Mouse (Mus musculus) hematopoietic stem cell, adult 5-6 weeks (primary cell): Measurements from ENCODE around the gene Ccdc65. TPM values are rescaled to one million over a fixed set of nuclear protein-coding genes. Genes with fewer than 3 reads are reported as not detected.
A peak's percentile ranks its signal among the peaks of the same experiment; 100 is the strongest.

Experiments used
- ATAC-seq, 2 experiments: fragments of 125-278 bp in 1 of 2; replicated peaks in 1 of 2; 2 replicates each; pipeline ENCODE4 v1.8.0; 2016 to 2017; ENCODE audit warnings: inconsistent platforms in 2 of 2, mild to moderate bottlenecking in 2 of 2, moderate number of reproducible peaks in 2 of 2, low read depth in 1 of 2, moderate TSS enrichment in 1 of 2; ENCODE audit not compliant: low FRiP score in 2 of 2, poor library complexity in 2 of 2, severe bottlenecking in 2 of 2, insufficient read depth in 1 of 2, low TSS enrichment in 1 of 2
- total RNA-seq: library from RNA; stranded (forward); fragments of 172-1452, 232-1000 nt; gene quantifications from 2 replicates; pipeline ENCODE4 v1.2.3, GENCODE M21; 2017

The Ccdc65 gene
- total RNA-seq, 1 experiment from 2014 or later: not detected

DNA sequence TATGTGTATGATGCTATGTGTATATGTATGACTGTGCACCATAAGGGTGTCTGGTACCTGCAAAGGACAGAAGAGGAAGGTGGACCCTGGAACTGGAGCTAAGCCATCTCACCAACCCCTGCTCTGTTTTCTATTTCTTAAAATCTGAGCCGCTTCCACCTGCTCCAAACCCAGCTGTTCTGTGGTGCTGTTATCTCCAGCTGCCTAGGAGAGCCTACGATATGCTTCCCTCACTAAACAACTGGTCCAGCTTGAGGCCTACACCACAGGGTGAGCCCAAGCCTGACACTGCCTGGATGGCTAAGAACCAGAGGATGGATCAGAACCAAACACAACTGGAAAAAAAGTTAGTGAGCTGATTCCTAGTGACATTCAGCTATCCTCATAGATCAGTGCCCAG, 46.1 kb downstream of the Ccdc65 start:
- no peak for ATAC-seq

DNA sequence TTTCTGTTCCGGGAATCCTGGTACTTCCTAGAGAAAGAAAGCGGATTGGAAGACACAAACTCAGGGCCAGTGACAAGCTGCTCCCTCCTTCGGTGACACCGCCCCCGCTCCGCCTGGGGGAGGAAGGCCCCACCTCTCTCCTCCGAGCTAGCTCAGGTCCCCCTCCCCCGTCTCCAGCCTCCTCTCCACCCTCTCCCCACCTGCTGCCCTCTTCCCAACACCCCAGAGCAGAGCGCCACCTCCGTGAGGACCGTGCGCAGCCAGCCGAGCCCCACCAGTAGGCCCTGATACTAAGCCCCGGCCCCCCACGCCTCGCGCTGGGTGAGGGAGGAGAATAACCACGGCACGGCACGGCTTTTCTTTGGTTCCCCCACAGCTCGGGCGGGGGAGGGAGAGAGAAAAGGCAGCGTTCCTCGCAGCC, 54.2 kb downstream of the Ccdc65 start:
- ATAC-seq: peak; percentile 34 to 46; a peak in 3 of 4 replicates

DNA sequence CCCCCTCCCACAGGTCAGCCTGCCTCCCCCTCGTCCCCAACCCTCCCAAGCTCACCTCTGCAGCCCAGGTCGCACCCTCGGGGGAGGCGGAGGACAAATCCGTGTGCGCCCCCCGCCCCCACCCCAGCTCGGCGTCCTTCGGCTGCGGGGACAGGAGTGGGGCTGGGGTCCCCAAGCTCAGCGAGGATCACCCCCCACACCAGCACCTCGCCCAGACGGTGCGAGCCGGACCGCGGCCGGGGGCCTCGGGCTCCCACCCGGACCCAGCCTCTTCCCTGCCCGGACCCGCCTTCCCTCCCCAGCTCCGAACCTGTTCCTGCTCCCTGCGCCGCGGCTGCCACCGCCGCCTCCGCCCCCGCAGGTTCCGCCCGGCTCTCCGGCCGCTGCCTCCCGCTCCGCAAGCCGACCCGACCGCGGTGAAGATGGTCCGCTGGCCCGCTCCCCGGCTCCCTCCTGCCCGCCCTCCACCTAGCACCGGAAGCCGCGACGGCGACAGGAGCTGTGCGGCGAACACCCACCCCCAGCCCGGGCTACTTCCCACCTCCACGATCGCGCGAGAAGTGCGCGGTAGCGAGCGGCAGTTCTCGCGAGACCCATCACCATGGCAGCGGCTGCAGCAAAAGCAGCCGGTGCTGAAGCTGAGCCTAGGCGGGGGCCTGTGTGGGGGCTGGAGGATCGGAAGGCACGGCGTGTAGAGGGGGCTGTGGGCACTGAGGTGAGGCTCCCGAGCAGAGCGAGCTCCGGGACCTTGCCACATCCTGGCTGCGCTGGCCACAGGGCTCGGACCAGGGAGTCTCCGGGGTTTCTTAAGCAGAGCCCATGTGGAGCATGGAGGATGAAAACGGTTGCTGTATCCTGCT, 54.9 kb downstream of the Ccdc65 start, which contains the start of gene Arf3:
TSS of gene Arf3 (minus strand) at position 545 of the 860 bp plus-strand sequence.
- ATAC-seq: peak; percentile 93 to 96

DNA sequence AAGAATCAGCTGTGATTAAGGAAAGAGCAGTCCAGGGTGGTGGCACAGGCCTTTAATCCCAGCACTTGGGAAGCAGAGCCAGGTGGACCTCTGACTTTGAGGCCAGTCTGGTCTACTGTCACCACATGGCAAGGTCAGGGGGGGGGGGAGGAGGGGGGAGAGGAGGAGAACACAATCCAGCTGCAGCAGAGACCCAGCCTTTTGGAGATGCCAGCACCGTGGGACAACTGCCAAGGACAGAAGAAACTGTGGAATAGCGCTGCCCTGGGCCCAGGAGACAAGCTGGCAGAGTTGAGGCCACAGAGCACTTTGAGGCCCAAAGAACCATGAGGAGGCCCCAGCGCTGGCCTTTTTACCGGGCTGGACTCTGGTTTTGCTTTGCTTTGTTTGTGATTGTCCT, 57.9 kb downstream of the Ccdc65 start:
- no peak for ATAC-seq

DNA sequence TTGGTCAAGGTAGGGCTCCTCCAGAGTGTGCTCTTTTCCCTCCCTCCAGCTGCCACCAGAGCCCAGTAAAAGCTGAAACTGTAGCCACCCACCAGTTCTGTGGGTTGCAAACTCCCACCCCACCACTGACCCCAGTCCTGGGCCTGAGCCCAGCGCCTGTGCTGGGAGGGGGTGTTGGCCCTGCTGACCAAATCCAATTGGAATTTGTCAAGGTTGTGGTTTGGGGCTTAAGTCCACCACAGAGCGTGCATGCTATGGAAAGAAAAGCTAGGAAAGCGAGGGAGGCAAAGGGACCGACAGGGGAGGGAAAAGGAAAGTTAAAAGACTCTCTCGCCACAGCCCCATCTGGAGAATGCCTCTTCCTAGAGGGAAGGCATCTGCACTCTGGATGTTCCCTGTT, 60.3 kb downstream of the Ccdc65 start:
- no peak for ATAC-seq

DNA sequence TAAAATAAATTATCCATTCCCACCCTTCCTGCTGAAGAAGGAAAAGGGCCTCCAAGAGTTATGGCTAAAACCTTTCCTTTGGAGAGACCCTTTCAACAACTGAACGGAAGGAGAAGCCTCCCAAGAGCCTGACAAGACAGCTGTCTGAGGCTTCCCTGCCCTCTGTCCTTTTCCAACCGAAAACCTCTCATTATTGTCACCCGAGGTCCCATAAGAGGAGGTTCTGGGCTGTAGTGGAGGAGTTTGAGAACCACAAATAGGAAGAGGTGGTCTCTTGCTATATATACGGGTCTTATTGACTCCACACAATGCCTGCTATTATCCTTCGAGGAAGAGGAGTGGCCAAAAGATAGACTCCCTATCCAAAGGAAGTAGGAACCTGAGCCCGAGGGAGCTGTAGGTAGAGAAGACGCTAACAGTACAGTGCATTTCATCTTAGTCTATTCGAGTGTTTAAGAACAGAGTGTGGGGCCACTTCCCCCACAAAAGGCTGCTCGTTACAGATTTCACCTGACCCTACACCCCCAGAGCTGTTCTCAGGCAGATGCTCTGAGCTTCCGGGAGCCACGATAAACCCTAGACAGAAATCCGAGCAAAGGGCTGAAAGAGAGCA, 63.9 kb downstream of the Ccdc65 start:
- no peak for ATAC-seq

DNA sequence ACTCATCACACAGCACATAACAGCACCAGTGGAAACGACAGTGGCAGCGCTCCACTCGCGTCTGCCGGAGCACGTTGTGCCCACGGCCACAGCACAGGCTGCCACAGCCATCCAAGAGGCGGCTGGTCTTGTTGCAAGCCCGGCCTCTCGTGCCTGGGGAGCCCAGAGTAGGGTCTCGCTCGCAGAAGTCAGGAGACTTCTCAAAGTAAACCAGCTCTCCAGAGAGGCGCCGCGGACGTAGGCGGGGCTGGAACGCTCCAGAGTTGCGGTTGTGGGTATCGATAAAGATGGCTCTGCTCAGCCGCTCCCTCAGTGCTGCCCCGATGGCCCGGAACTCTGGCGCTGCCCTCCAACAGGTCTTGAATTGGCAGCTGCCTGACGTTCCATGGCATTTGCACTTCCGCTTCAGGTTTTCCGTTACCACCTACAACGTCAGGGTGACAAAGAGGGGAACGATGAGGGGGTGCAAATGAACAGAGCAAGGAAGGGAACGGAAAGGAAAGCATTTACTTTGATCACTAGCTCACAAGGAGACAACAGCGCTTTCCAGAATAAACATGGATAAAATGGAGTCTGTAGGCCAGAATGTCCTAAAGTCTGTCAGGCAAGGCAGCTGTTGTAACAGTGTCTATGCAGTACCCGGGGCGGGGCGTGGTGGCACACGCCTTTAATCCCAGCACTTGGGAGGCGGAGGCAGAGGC, 64.7 kb downstream of the Ccdc65 start:
- ATAC-seq: peak; percentile 70 to 83

Other genes starting within 250 kb of the Ccdc65 start
- not detected in 2 replicates for gene OR5BS1P, start 238.3 kb upstream of the Ccdc65 start, total RNA-seq
- not detected in 2 replicates for gene Lalba, start 225.5 kb upstream of the Ccdc65 start, total RNA-seq
- not detected in 2 replicates for gene Olfr279, start 215.8 kb upstream of the Ccdc65 start, total RNA-seq
- gene Kansl2, start 173.9 kb upstream of the Ccdc65 start, total RNA-seq: 55.2 and 57.8 TPM in 2 replicates
- 109 and 125 TPM in 2 replicates for gene Ccnt1, start 137.3 kb upstream of the Ccdc65 start, total RNA-seq
- not detected in 2 replicates for gene 4930415O20Rik, start 137.2 kb upstream of the Ccdc65 start, total RNA-seq
- 14.1 and 17.3 TPM in 2 replicates for gene Adcy6, start 98.1 kb upstream of the Ccdc65 start, total RNA-seq
- not detected in 2 replicates for gene Cacnb3, start 77.4 kb upstream of the Ccdc65 start, total RNA-seq
- 93.8 and 108 TPM in 2 replicates for gene Ddx23, start 45.3 kb upstream of the Ccdc65 start, total RNA-seq
- 0.79 and 1.1 TPM in 2 replicates for gene Rnd1, start 30.7 kb upstream of the Ccdc65 start, total RNA-seq
- 5.9 and 11.3 TPM in 2 replicates for gene Fkbp11, start 20.0 kb downstream of the Ccdc65 start, total RNA-seq
- 36.0 and 38.6 TPM in 2 replicates for gene Arf3, start 55.0 kb downstream of the Ccdc65 start, total RNA-seq
- 1.4 and 1.8 TPM in 2 replicates for gene Wnt10b, start 69.9 kb downstream of the Ccdc65 start, total RNA-seq
- not detected in 2 replicates for gene Wnt1, start 81.7 kb downstream of the Ccdc65 start, total RNA-seq
- gene Ddn, start 101.3 kb downstream of the Ccdc65 start, total RNA-seq: 0.15 and 0.63 TPM in 2 replicates
- 70.7 and 115 TPM in 2 replicates for gene Prkag1, start 123.3 kb downstream of the Ccdc65 start, total RNA-seq
- gene Kmt2d, start 163.0 kb downstream of the Ccdc65 start, total RNA-seq: 33.0 and 45.0 TPM in 2 replicates
- 6.2 and 14.7 TPM in 2 replicates for gene Rhebl1, start 186.3 kb downstream of the Ccdc65 start, total RNA-seq
- 0.13 TPM in 1 of 2 replicates, not detected in the other for gene Dhh, start 190.3 kb downstream of the Ccdc65 start, total RNA-seq
- gene Lmbr1l, start 210.0 kb downstream of the Ccdc65 start, total RNA-seq: 8.7 and 21.2 TPM in 2 replicates
- gene Tuba1b, start 226.4 kb downstream of the Ccdc65 start, total RNA-seq: 672 and 707 TPM in 2 replicates
- gene Gm49450, start 245.3 kb downstream of the Ccdc65 start, total RNA-seq: 12.9 TPM in 1 of 2 replicates, not detected in the other
- gene Tuba1a, start 245.5 kb downstream of the Ccdc65 start, total RNA-seq: 35.1 and 40.0 TPM in 2 replicates